8 mouse cellular contexts compared by ENCODE assay signal in genomic region chr2:146856120-146856519, GRCm38 (mm10). TPM values are rescaled to one million over a fixed set of nuclear protein-coding genes. Genes with fewer than 3 reads are reported as not detected.
DNase-seq lines count a peak whose midpoint lies in the region; ATAC-seq and TF ChIP-seq lines count a peak whose summit lies in the region.

No protein-coding gene starts in this region.

- no peaks in the 10 kb centered on the region for H3K27me3 ChIP-seq in Patski
- H3K27me3 ChIP-seq in forebrain, embryonic 11.5 days (ENCODE audit: control insufficient read depth, insufficient read depth, low read length): no peaks in the 10 kb centered on the region
- H3K27me3 ChIP-seq in limb, embryonic 14.5 days (ENCODE audit: control insufficient read depth, insufficient read depth, low read length): no peaks in the 10 kb centered on the region

- CTCF ChIA-PET in Patski (lab: Charles Lee): no interaction called here

- H3K9me3 ChIP-seq in forebrain, embryonic 11.5 days (ENCODE audit: control insufficient read depth, low read length): no peaks in the 10 kb centered on the region
- no peaks in the 10 kb centered on the region for H3K9me3 ChIP-seq in limb, embryonic 14.5 days (ENCODE audit: control insufficient read depth, low read length)

- no peaks in the 10 kb centered on the region for H3K4me1 ChIP-seq in forebrain, embryonic 11.5 days (replicated peaks; ENCODE audit: control insufficient read depth, insufficient read depth, low read length)
- H3K4me1 ChIP-seq in limb, embryonic 14.5 days (ENCODE audit: control insufficient read depth, insufficient read depth, low read length): no peaks in the 10 kb centered on the region

- peak; percentile 8 to 31 for DNase-seq in layer of hippocampus, adult 2 months (ENCODE audit: low spot score in 2 of 2)
- no peak for DNase-seq in layer of hippocampus, adult 9-10 months (ENCODE audit: low spot score)
- DNase-seq in Patski (ENCODE audit: low read depth, low spot score): no peak
- no peak for DNase-seq in forebrain, embryonic 11.5 days (ENCODE audit: low spot score)
- peak; percentile 23 for DNase-seq in limb, embryonic 14.5 days (ENCODE audit: low spot score)
- no peak for DNase-seq in frontal cortex, postnatal 14 days (ENCODE audit: low spot score in 2 of 2)
- DNase-seq in cerebellum, adult 9-10 months: no peak

- no peak for TF ChIP-seq CTCF in layer of hippocampus, adult 2 months (conservative IDR thresholded peaks at IDR 0.05)
- no peak for TF ChIP-seq CTCF in Patski (IDR thresholded peaks at IDR 0.05)

- H3K4me2 ChIP-seq in forebrain, embryonic 11.5 days (ENCODE audit: low read depth, low read length, severe bottlenecking): peak overlapping the region; percentile 88
- peak overlapping the region; percentile 69 for H3K4me2 ChIP-seq in limb, embryonic 14.5 days (replicated peaks; ENCODE audit: low read depth, low read length, severe bottlenecking)

- H3K4me3 ChIP-seq in layer of hippocampus, adult 2 months: peak overlapping the region; percentile 81
- H3K4me3 ChIP-seq in forebrain, embryonic 11.5 days (ENCODE audit: low read depth, low read length): peak overlapping the region; percentile 74
- peak overlapping the region; percentile 89 for H3K4me3 ChIP-seq in limb, embryonic 14.5 days (replicated peaks; ENCODE audit: low read length)

- POLR2A ChIA-PET in Patski (lab: Charles Lee): interaction anchor here (0.6 to 1.1 kb wide), 3 partner anchors 12 to 102 kb away, joined by 3 to 7 read pairs (median 3); no protein-coding TSS in a partner anchor

- in situ Hi-C loops in Patski (cut with MboI; ENCODE audit: low pct_unique_long_range_greater_than_20kb): no loop called here

- no peaks in the 10 kb centered on the region for H3K36me3 ChIP-seq in forebrain, embryonic 11.5 days (ENCODE audit: control insufficient read depth, insufficient read depth, low read length)
- no peaks in the 10 kb centered on the region for H3K36me3 ChIP-seq in limb, embryonic 14.5 days (ENCODE audit: control insufficient read depth, insufficient read depth, low read length)

- peak overlapping the region; percentile 77 for H3K9ac ChIP-seq in forebrain, embryonic 11.5 days (ENCODE audit: low read length)
- peak overlapping the region; percentile 79 for H3K9ac ChIP-seq in limb, embryonic 14.5 days (ENCODE audit: low read depth, low read length, severe bottlenecking)

- peak overlapping the region; percentile 85 for H3K27ac ChIP-seq in layer of hippocampus, adult 2 months
- H3K27ac ChIP-seq in forebrain, embryonic 11.5 days (ENCODE audit: low read depth, low read length): no peak overlapping the region; the same call in 1 of the 2 replicates
- peak overlapping the region; percentile 63; the same call in 1 of the 2 replicates for H3K27ac ChIP-seq in limb, embryonic 14.5 days (replicated peaks; ENCODE audit: low read depth, low read length)

- ATAC-seq in Patski: peak; percentile 36
- ATAC-seq in forebrain, embryonic 11.5 days (replicated peaks; ENCODE audit: low FRiP score): peak; percentile 47; the same call in 1 of the 2 replicates
- peak; percentile 1 for ATAC-seq in limb, embryonic 14.5 days (ENCODE audit: low FRiP score, low read depth)
- peak; percentile 21; the same call in 1 of the 2 replicates for ATAC-seq in monocyte, adult 5-6 weeks (replicated peaks; ENCODE audit: insufficient number of reproducible peaks, low FRiP score, low TSS enrichment, poor library complexity, severe bottlenecking)

- 6% methylated on average over 11 of the region's 11 CpGs for WGBS in forebrain, embryonic 11.5 days
- WGBS in limb, embryonic 14.5 days: 1% methylated on average over 11 of the region's 11 CpGs

- no peak for TF ChIP-seq POLR2A in limb, embryonic 14.5 days (IDR thresholded peaks at IDR 0.05; ENCODE audit: borderline replicate concordance, extremely low read depth, insufficient read depth, insufficient read length)

RNA-seq across cellular contexts. Expression of gene Kiz, which starts 0.5 kb away (rescaled TPM):
- total RNA-seq in layer of hippocampus, adult 2 months (2021): 10 to 100 TPM; 20.6 to 20.9 TPM
- polyA plus RNA-seq in Patski (2021): 50.6 TPM
- polyA plus RNA-seq in forebrain, embryonic 11.5 days (2014; fragmentation: Nextera tagmentation; extraction: Ambion mirVana): 28.2 and 29.7 TPM in 2 replicates
- polyA plus RNA-seq in limb, embryonic 14.5 days (2012; rRNA removed): 11.5 and 19.8 TPM in 2 replicates
- 27.8 and 28.6 TPM in 2 replicates for polyA plus RNA-seq in limb, embryonic 14.5 days (2014; fragmentation: Nextera tagmentation; extraction: Ambion mirVana)
- 28.7 to 31.7 TPM (median 30.8 TPM) in 3 replicates for total RNA-seq in monocyte, adult 5-6 weeks (2017)

Comparison
In these comparisons a context has a peak if more than half of its experiments do, and no peak if none do; other contexts are left out.
1. DNase-seq: peak in layer of hippocampus, adult 2 months (2 of 2) and limb, embryonic 14.5 days (single experiment); none in layer of hippocampus, adult 9-10 months (single experiment), Patski (single experiment), forebrain, embryonic 11.5 days (single experiment), frontal cortex, postnatal 14 days (0 of 2) and cerebellum, adult 9-10 months (single experiment).
2. Peak in every context shown above with its lines, with median percentiles within 50 percentile points of each other: H3K4me3 ChIP-seq and ATAC-seq.